In the genomic region with DNA sequence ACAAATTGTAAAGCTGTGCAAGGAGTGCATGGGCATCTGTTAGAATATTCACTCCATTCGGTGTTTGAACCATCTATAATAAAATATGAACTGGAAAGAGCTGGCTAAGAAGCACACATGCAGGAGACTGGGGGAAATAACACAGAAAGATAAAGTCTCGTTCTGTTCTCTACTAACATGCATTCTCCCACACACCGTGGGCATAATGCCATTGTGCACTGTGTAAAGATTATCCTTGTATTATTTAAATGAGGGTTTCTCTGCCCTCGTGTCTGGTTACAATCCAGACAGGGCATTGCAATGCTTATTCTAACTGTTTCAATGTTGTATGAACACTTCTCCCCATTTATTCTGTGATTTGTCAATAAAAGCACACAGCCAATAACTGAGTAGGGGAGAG, we compare ENCODE assay signal across 7 mouse cellular contexts.
"Had no signal": no experiment of that assay in that cellular context is flagged by ENCODE, and none has a peak within 500 bp of the region (broad histone marks: within the 10 kb centered on the region; RNA-seq: fewer than 3 reads in every experiment).

No protein-coding gene starts in this region.

- DNase-seq: kidney, adult 11 months; kidney, postnatal 10 days; kidney, postnatal 4 days; lung, adult 18-20 months; right cerebral cortex, postnatal 25 days; thymus, adult 18-20 months; thymus, postnatal 14 days had no signal
